Mouse (Mus musculus): ENCODE measurements around the gene Adamtsl4. TPM values are rescaled to one million over a fixed set of nuclear protein-coding genes. Genes with fewer than 3 reads are reported as not detected.

Gene Adamtsl4
- polyA plus RNA-seq, 1 experiment, result 4.1 TPM

DNA sequence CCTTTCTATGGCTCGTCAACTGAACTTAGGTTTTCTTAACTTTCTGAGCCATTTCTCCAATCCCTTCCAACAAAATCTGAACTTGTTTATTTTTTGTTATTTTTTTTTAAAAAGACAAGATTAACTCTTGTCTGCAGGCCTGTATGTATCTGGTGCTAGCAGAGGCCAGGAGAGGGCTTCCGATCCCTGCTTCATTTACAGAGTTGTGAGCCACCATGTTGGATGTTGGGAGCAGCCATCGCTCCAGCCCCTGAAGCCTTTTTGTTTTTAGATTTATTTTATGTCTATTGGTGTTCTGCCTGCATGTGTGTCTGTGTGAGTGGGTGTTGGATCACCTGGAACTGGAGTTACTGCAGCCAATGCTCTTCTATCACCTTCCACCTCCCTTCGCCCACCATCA, 44.1 kb upstream of the Adamtsl4 start:
- 99% methylated on average over 4 of the region's 4 CpGs for WGBS
- DNase-seq, result no peak
- no peaks in the 10 kb centered on the region for H3K36me3 ChIP-seq (ENCODE audit: control insufficient read depth, insufficient read depth, low read length)
- H3K27me3 ChIP-seq (ENCODE audit: control insufficient read depth, insufficient read depth, low read length), result no peaks in the 10 kb centered on the region
- no peak overlapping the region for H3K27ac ChIP-seq (ENCODE audit: control insufficient read depth, insufficient read depth, low read length)
- no peaks in the 10 kb centered on the region for H3K4me1 ChIP-seq (replicated peaks; ENCODE audit: control insufficient read depth, insufficient read depth, low read length)
- no peak overlapping the region for H3K4me3 ChIP-seq (ENCODE audit: control insufficient read depth, insufficient read depth, low read length)
- TF ChIP-seq CTCF (IDR thresholded peaks at IDR 0.05; ENCODE audit: borderline replicate concordance, control insufficient read depth, extremely low read depth, insufficient read depth, low read length, poor library complexity) (no peak), POLR2A (IDR thresholded peaks at IDR 0.05; ENCODE audit: control insufficient read depth, extremely low read depth, insufficient read depth, low read length, poor library complexity) (no peak)

DNA sequence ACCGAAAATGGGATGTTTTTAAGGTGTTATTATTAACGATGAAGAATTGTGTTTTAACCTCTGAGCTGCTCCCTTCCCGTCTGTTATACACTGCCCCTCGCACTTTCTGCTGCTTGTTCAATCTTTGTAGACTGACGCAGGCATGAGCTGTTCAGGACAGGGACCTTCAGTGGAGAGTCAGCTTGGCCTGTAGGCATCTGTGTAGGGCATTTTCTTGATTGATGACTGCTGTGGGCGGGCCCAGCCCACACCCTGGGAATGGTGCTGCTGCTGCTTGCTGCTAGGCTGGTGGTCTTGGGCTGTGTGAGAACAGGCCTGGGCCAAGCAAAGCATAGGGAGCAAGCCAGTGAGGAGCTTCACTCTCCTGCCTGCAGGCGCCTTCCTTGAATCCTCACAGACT, 42.7 kb upstream of the Adamtsl4 start:
- H3K36me3 ChIP-seq (ENCODE audit: control insufficient read depth, insufficient read depth, low read length), result no peaks in the 10 kb centered on the region
- no peaks in the 10 kb centered on the region for H3K27me3 ChIP-seq (ENCODE audit: control insufficient read depth, insufficient read depth, low read length)
- no peak overlapping the region for H3K27ac ChIP-seq (ENCODE audit: control insufficient read depth, insufficient read depth, low read length)
- no peak for DNase-seq
- TF ChIP-seq POLR2A (IDR thresholded peaks at IDR 0.05; ENCODE audit: control insufficient read depth, extremely low read depth, insufficient read depth, low read length, poor library complexity) (no peak), CTCF (IDR thresholded peaks at IDR 0.05; ENCODE audit: borderline replicate concordance, control insufficient read depth, extremely low read depth, insufficient read depth, low read length, poor library complexity) (no peak)
- WGBS, result 97% methylated on average over 7 of the region's 7 CpGs
- no peak overlapping the region for H3K4me3 ChIP-seq (ENCODE audit: control insufficient read depth, insufficient read depth, low read length)
- no peaks in the 10 kb centered on the region for H3K4me1 ChIP-seq (replicated peaks; ENCODE audit: control insufficient read depth, insufficient read depth, low read length)

- H3K36me3 ChIP-seq (ENCODE audit: control insufficient read depth, insufficient read depth, low read length), result no peaks in the 10 kb centered on the region
- TF ChIP-seq POLR2A (IDR thresholded peaks at IDR 0.05; ENCODE audit: control insufficient read depth, extremely low read depth, insufficient read depth, low read length, poor library complexity) (no peak), CTCF (IDR thresholded peaks at IDR 0.05; ENCODE audit: borderline replicate concordance, control insufficient read depth, extremely low read depth, insufficient read depth, low read length, poor library complexity) (no peak)
- H3K27me3 ChIP-seq (ENCODE audit: control insufficient read depth, insufficient read depth, low read length), result no peaks in the 10 kb centered on the region
- no peaks in the 10 kb centered on the region; the same call in 1 of the 2 replicates for H3K4me1 ChIP-seq (replicated peaks; ENCODE audit: control insufficient read depth, insufficient read depth, low read length)
- 97% methylated on average over 2 of the region's 2 CpGs for WGBS
- no peak overlapping the region for H3K27ac ChIP-seq (ENCODE audit: control insufficient read depth, insufficient read depth, low read length)
- H3K4me3 ChIP-seq (ENCODE audit: control insufficient read depth, insufficient read depth, low read length), result no peak overlapping the region
- no peak for DNase-seq
These were observed 41.2 kb upstream of the Adamtsl4 start for GRCm38 (mm10) chr3:95728906-95729305.

GRCm38 (mm10) chr3:95726696-95727358, 39.1 kb upstream of the Adamtsl4 start:
- TF ChIP-seq POLR2A (IDR thresholded peaks at IDR 0.05; ENCODE audit: control insufficient read depth, extremely low read depth, insufficient read depth, low read length, poor library complexity) (no peak), CTCF (IDR thresholded peaks at IDR 0.05; ENCODE audit: borderline replicate concordance, control insufficient read depth, extremely low read depth, insufficient read depth, low read length, poor library complexity) (no peak)
- DNase-seq, result no peak
- H3K36me3 ChIP-seq (ENCODE audit: control insufficient read depth, insufficient read depth, low read length), result no peaks in the 10 kb centered on the region
- H3K4me1 ChIP-seq (replicated peaks; ENCODE audit: control insufficient read depth, insufficient read depth, low read length), result peaks cover 8% of the 10 kb centered on the region
- no peaks in the 10 kb centered on the region for H3K27me3 ChIP-seq (ENCODE audit: control insufficient read depth, insufficient read depth, low read length)
- 63% methylated on average over 7 of the region's 7 CpGs for WGBS
- no peak overlapping the region for H3K4me3 ChIP-seq (ENCODE audit: control insufficient read depth, insufficient read depth, low read length)
- no peak overlapping the region for H3K27ac ChIP-seq (ENCODE audit: control insufficient read depth, insufficient read depth, low read length)

DNA sequence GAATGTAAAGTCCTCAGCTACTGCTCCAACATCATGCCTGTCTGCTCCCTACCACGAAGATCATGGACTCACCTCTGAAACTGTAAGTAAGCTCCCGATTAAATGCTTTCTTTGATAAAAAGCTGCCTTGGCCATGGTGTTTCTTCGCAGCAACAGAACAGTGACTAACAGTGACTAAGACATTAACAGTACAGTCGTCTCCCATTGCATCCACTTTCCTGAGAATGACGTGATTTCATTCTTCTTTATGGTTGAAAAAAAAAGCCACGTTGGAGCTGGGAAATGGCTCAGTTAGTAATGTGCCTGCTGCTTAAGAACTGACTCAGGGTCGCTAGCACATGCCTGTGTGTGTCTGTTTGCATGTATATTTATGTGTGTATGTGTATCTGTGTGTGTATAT, 38.1 kb upstream of the Adamtsl4 start:
- no peak overlapping the region for H3K4me3 ChIP-seq (ENCODE audit: control insufficient read depth, insufficient read depth, low read length)
- H3K4me1 ChIP-seq (replicated peaks; ENCODE audit: control insufficient read depth, insufficient read depth, low read length), result peaks cover 12% of the 10 kb centered on the region
- 91% methylated on average over 7 of the region's 7 CpGs for whole genome bisulfite sequencing
- no peak for DNase-seq
- no peaks in the 10 kb centered on the region for H3K36me3 ChIP-seq (ENCODE audit: control insufficient read depth, insufficient read depth, low read length)
- H3K27ac ChIP-seq (ENCODE audit: control insufficient read depth, insufficient read depth, low read length), result no peak overlapping the region
- TF ChIP-seq CTCF (IDR thresholded peaks at IDR 0.05; ENCODE audit: borderline replicate concordance, control insufficient read depth, extremely low read depth, insufficient read depth, low read length, poor library complexity) (no peak), POLR2A (IDR thresholded peaks at IDR 0.05; ENCODE audit: control insufficient read depth, extremely low read depth, insufficient read depth, low read length, poor library complexity) (no peak)
- no peaks in the 10 kb centered on the region for H3K27me3 ChIP-seq (ENCODE audit: control insufficient read depth, insufficient read depth, low read length)

GRCm38 (mm10) chr3:95722386-95722785, 34.7 kb upstream of the Adamtsl4 start:
- Histone ChIP-seq H3K4me1 (replicated peaks; ENCODE audit: control insufficient read depth, insufficient read depth, low read length) (peaks cover 21% of the 10 kb centered on the region), H3K36me3 (ENCODE audit: control insufficient read depth, insufficient read depth, low read length) (no peaks in the 10 kb centered on the region), H3K27me3 (ENCODE audit: control insufficient read depth, insufficient read depth, low read length) (no peaks in the 10 kb centered on the region), H3K4me3 (ENCODE audit: control insufficient read depth, insufficient read depth, low read length) (no peak overlapping the region), H3K27ac (ENCODE audit: control insufficient read depth, insufficient read depth, low read length) (peak overlapping the region; percentile 39; the same call in 1 of the 2 replicates)
- no peak for DNase-seq
- WGBS, result 24% methylated on average over 3 of the region's 3 CpGs
- no peak for TF ChIP-seq POLR2A (IDR thresholded peaks at IDR 0.05; ENCODE audit: control insufficient read depth, extremely low read depth, insufficient read depth, low read length, poor library complexity)
- TF ChIP-seq CTCF (IDR thresholded peaks at IDR 0.05; ENCODE audit: borderline replicate concordance, control insufficient read depth, extremely low read depth, insufficient read depth, low read length, poor library complexity), result no peak

- no peaks in the 10 kb centered on the region for H3K27me3 ChIP-seq (ENCODE audit: control insufficient read depth, insufficient read depth, low read length)
- 97% methylated on average over 2 of the region's 2 CpGs for WGBS
- no peak for DNase-seq
- H3K36me3 ChIP-seq (ENCODE audit: control insufficient read depth, insufficient read depth, low read length), result no peaks in the 10 kb centered on the region
- peaks cover 21% of the 10 kb centered on the region for H3K4me1 ChIP-seq (replicated peaks; ENCODE audit: control insufficient read depth, insufficient read depth, low read length)
- H3K4me3 ChIP-seq (ENCODE audit: control insufficient read depth, insufficient read depth, low read length), result no peak overlapping the region
- no peak overlapping the region for H3K27ac ChIP-seq (ENCODE audit: control insufficient read depth, insufficient read depth, low read length)
- no peak for TF ChIP-seq POLR2A (IDR thresholded peaks at IDR 0.05; ENCODE audit: control insufficient read depth, extremely low read depth, insufficient read depth, low read length, poor library complexity)
- no peak for TF ChIP-seq CTCF (IDR thresholded peaks at IDR 0.05; ENCODE audit: borderline replicate concordance, control insufficient read depth, extremely low read depth, insufficient read depth, low read length, poor library complexity)
These were observed 30.4 kb upstream of the Adamtsl4 start for GRCm38 (mm10) chr3:95718153-95718552.

Data from thymus, adult 2 months (tissue).